Mouse (Mus musculus) adrenal gland, adult 8-10 months (tissue): ENCODE results near the gene Rab11fip3. TPM values are rescaled to one million over a fixed set of nuclear protein-coding genes. Genes with fewer than 3 reads are reported as not detected.
"Not testable (repeated sequence)": the region's sequence is repeated elsewhere in the genome, so short reads cannot be mapped to it uniquely, and the experiment has no call there.

Experiments
- DNase-seq: peaks from one replicate; pipeline ENCODE4 v3.0.0; 2022
- total RNA-seq, 4 experiments: library from RNA; stranded (reverse); gene quantifications; 2 replicates each; pipeline ENCODE4 v1.2.4; 2022

Rab11fip3 gene
- total RNA-seq, 4 experiments from 2014 or later, result 22.7 to 37.2 (median 29.9) TPM

DNA sequence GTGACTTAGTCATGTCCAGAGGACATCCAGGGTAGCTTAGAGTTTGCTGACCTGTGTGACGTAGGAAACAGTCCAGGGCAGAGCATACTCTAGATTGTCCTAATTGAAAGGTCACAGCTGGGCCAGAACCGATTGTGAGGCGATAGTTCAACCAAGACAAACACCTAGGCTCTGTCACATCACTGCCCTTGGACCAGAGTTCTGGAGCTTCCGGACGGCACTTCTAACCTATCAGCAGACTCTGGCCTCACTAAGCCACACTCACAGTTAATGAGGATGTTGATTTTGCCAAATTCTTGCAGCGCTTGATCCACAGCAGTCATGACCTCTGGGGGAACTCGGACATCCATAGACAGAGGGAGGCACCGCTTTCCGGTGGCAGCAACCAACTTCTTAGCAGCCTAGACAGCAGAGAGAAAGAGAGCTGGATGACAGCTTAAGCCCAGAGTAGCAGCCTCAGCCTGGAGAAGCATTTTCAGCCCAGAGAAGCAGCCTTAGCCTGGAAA lies 17.8 kb upstream of the Rab11fip3 start:
- no peak for DNase-seq

DNA sequence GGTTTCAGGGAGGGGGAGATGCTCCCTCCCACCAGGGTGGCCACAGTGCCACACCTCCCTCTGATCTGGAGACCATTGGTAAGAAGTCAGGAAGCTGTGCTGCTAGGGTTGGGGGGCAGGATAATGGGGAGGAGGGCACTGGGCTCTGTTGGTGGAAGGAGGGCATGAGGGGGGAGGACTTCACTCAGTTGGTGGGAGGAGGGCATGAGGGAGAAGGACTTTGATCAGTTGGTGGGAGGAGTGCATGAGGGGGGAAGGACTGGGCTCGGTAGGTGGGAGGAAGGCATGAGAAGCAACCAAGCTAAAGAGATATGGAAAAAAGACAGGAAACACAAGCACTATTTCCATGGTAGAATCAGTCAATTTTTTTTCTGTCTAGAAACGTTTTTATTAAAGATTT lies 11.5 kb upstream of the Rab11fip3 start:
- no peak for DNase-seq

DNA sequence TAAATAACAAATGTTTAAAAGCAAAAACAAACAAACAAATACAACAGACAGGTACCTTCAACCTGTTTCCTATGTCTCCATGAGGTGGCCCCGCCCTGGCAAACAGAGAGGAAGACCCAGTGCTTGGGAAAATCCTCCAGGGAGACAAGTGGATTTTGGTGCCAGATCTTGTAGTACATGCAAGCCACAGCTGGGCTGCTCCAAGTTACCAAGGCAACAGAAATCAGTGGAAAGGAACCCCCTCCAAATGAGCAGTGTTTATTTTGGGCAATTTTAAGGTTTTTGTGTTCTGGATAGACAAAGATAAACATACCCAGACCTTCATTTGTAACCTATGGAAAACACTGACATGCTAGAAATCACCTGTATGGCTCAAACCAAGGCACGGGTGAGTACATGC lies 9.5 kb upstream of the Rab11fip3 start:
- no peak for DNase-seq

DNA sequence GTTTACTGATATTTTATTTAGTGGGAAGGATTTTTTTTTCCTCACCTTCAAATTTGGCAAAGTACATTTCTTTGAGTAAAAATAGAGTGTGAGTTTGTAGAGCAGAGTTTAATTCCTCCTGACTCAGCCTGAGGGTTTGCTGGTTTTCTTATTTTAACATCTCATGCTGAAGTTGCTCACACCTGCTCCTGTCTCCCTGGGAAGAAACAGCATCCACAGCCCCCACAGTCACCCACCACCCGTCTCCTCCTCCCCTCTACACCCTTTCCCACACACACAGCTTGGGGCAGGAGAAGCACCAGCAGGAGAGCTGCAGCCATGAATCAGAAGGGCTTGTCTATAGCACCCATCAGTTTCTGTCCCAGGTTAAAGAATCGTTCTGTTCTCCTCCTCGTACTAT lies 5.9 kb upstream of the Rab11fip3 start:
- DNase-seq, result no peak

DNA sequence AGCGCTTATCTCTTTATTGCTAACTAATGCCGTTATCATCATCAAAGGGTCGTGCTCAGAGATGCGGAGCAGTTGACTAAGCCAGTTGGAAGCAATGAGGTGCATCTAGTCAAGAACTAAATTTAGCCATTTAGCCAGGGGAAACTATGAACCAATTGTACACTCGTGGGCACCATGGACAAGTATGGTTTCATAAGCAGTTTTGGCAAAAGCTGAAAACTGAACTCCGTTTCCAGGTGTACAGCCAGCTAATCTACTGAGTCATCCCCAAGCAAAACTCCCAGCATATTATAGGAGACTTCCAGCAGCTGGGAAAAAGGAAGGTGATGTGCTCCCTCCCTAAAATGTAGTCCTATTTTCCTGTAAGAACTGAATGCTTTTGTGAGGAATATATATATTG lies 781 bp upstream of the Rab11fip3 start:
- no peak for DNase-seq

DNA sequence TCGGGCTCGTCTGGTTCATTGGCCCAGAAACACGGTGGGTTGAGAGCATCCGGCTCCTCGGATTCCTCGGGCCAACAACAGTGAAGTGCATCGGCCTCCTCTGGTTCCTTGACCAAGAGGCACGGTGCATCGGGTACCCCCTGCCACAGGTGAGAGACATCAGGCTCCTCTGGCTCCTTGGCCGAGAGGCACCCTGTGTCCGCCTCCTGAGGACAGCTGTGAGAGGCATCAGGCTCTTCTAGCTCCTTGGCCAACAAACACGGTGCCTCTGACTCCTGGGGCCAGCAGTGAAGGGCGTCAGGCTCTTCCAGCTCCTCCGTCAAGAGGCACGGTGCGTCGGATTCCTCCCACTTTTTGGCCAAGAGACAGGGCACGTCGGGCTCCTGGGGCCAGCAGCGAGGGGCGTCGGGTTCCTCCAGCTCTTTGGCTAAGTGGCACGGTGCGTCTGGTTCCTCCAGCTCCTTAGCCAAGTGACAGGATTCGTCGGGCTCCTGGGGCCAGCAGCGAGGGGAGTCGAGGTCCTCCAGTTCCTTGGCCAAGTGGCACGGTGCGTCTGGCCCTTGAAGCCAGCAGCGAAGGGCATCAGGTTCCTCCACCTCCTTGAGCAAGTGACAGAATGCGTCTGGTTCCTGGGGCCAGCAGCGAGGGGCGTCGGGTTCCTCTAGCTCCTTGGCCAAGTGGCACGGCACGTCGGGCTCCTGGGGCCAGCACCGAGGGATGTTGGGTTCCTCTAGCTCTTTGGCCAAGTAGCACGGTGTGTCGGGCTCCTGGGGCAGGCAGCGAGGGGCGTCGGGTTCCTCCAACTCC lies 1.1 kb downstream of the Rab11fip3 start:
- DNase-seq, result no peak

DNA sequence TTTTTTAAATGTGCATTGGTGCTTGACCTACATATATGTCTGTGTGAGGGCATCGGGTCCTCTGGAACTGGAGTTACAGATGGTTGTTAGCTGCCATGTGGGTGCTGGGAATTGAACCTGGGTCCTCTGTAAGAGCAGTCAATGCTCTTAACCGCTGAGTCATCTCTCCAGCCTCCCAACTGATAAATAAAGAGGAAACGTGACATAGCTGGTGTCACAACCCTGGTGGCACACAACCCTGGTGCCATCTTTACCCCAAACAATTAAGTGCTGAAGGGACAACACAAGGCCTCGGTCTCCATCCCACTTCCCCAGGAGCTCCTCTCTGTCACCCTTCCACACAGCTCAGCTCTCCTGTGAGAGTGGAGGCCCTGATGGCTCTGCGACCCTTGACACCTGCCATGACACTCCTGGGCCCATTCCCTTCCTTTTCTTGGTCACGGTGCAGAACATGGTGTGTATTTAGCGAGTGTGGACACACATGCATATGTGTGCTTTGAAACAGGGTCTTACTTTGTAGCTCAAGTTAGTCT lies 2.8 kb downstream of the Rab11fip3 start:
- no peak for DNase-seq

DNA sequence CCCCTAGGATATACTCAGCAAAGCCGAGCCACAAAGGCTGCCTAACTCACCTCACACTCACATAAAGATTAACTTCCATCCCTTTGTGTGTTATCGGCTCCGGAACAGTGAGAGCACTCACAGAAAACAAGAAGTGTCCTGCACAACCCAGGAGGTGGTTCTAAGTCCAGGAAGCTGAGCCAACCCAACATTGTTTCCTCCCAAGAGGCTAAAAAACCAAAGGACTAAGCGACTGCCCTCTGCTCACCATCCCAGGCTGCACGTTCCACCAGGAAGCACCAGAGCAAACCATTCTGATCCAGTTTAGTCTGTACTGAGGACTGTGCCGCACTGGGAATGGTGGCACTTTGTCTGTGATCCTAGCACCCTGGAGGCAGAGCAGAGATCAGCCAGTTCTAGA lies 4.4 kb downstream of the Rab11fip3 start:
- no peak for DNase-seq

DNA sequence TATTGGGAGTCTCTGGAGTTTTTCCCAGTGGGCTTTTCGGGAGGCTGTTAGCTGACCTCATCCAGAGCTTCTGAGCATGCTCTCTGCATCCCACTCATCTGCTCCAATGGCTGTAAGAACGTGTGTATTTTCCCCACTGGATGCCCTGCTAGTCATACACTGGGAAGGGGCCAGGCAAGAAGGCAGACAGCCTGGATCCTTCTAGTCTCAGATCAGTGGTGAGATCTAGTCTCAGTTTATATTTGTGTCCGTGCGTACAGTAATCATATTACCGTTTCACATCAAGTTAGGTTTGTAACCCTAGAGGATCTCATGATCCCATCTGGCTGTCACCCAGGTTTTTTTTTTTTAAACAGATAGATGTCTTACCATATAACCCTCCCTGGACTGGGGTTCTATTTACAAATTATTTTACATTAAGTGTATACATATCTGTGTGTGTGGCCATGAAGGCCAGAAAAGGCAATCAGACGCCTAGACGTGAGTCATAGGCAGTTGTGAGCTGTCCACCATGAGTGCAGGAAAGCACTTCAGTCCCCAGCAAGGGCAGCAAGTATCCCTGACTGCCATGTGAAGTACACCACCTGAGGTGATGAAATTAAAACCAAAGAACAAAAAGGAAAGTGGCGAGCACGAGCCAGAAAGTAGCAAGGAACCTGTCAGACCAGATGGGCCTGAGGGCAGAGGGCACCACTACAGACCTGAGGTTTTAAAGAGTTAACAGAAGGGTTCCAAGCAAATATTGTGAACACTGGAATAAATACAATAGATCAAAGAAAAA lies 11.4 kb downstream of the Rab11fip3 start:
- DNase-seq, result no peak

DNA sequence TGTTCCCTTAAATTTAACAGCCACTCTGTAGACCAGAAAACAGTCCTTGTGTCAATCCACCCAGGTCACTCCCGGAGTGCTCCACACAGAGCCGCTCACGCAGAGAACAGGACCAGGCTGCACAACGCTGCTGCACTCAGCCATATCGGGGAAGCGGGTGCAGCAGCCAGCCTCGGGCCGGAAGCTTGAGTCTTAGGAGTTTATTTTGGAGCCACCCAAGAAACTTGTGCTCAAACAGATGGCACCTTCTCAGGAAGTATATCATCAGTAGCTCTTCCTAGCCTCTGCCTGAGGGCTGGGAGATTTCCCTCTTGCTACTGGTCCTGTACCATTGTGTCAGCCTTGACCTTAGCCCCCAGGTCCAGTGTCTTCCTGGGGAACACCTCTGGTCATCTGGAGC lies 12.1 kb downstream of the Rab11fip3 start:
- no peak for DNase-seq

DNA sequence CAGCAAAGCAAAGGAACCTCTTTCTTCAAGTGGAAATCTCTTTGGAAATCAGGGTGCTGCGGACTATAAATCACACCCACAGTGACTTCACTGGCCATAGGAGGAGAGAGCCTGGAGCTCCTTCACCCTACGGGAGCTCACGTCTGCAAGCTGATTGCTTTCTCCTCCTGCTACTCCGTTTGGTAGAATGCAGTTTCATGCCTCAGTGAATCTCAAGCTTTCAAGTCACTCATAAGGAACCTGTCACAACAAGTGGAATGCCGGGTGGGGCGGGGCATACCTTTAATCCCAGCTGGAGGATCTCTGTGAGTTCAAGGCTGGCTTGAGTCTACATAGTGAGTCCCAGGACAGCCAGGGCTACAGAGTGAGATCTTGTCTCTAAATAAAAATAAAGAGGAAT lies 14.2 kb downstream of the Rab11fip3 start:
- no peak for DNase-seq

DNA sequence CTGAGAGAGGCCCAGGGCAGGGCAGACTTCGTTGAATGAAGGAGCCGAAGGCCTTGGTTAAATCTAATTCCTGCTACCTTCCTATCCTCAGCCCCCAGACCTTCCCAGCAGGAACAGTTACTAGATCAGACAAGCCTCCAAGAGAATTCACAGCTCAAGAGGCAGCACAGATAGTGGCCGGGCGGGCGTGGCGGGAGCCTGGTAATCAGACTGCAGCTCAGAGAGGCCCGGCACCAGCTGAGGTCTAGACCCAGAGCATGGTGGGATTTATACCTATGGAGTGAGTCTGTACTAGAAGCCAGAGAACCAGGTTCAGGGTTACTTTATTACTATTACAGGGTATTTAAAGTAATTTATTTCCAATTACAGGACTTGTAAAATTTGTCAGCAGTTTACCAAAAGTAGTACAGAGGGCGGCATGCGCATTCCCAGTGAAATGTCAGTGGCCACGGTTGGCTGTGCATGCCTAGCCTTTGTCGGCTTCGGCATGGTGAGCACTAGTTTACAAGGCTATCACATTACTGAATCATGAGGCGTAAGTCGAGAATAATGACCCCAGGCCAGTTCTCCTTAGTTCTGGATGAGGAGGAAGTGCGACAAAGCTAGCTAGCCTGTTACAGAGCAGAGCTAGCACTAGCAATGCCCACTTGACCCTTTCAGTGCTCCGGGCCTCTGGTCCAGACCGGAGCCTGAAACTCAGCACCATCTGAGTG lies 15.1 kb downstream of the Rab11fip3 start:
- DNase-seq, result no peak

DNA sequence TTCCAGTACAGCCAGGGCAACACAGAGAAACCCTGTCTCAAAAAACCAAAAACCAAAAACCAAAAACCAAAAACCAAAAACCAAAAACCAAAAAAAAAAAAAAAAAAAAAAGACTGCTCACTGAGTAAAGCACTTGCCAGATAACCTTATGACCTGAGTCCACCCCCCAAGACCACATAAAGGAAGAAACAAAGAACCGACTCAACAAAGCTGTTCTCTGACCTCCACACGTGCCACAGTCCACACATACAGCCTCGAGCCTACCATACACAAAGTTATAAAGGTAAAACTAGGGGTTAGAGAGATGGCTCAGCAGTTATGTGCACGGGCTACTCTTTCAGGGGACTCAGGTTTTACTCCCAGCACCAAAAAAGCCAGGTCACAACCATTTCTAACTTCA lies 16.6 kb downstream of the Rab11fip3 start:
- no peak for DNase-seq

DNA sequence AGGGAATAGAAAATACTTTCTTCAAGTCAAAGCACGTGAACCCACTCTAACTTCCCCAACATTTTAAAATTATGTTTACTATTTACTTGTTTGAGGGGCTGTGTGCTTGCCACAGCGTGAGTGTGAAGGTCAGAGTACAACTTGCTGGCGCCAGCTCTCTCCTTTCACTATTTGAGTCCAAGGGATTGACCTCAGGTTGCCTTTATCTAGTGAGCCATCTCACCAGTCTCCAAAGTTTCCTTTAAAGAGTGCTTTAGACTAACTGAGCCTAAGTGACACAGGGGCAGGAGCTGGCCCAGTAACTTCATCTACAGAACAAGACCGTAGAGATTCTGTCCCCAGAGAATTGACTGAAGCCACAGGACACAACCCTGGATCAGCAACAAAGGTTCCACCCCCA lies 17.3 kb downstream of the Rab11fip3 start:
- DNase-seq, result no peak

DNA sequence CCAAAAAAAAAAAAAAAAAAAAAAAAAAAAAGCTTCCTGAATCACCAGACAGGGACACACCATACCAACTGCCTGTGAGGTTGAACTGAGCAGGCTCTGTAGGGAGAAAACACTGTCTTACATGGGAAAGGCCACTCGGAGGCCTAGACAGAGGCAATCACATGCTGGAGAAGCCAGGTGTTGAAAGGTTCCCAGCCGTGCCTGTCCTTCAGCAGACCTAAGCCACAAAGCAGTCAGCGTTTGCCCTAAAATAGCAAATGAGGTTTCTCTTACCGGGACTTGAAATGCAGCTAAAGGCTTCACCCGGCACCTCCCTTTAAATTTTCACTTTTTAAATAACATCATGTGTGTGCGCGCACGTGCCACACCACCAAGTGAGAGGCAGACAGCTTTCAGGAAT lies 21.2 kb downstream of the Rab11fip3 start:
- no peak for DNase-seq

DNA sequence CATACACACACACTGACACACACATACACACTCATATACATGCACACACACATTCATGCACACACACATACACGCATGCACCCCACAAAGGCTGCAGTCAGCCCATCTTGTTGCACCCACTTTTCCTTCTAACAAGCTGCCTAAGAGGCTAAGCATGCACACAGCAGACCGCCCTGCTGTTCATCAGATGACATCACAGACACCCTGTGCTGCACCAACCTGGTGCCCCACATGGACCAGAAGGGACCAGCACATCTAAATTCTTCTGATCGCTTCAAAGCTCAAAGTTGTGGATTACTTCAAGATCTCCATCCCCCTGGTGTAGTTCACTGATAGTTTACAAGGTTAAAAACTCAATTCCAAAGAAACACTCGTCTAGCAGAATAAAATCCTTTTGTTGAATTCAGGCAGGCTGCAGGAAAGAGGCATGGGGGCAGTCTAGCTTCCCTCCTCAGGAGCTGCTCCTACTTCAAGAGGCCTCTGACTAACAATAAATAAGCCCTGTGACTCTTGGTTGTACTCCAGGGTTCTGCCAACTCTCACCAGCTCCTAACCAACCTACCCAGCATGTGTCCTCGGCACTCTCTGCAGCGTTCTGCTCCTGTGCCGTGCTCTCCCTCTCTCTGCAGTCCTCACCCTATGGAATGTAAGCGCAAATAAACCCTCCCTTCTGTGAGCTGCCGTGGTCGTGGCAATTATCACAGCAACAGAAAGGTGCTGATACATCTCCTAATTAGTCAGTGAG lies 22.9 kb downstream of the Rab11fip3 start:
- DNase-seq, result no peak

DNA sequence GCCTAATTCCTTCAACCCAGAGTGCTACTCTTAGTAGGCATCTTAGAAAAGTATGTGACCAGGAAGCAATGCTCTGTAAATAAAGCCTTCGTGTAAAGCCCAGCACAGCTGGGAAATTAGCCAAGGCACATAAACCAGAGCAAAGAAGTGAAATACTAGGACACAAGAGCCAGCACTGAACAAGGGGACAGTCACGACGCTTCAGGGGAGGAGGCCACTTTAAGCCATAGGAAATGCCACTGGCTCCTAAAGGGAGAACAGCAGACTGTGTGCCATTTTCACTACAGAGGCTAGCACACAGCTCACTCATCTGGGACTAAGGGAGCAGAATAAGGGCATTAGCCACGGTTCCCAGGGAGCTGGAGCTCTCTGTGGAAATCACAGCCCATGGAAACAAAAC lies 24.1 kb downstream of the Rab11fip3 start:
- DNase-seq, result no peak

DNA sequence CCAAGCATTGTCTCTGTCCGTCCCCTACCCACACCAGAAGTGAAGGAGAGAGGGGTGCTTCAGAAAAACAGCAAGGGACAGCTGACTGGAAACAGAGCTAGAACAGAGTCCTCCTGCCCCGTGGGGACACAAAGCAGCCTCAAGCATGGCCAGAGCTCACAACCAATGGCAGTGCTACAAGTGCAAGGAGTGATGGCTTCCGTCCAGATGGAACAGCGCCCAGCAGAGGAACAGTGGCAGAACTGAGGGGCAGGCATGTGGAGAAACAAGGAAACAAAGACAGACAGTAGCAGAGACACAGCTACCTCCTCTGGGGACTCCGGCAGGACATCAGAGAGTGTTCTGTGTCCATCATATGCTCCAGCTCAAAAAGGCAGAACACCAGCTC lies 26.1 kb downstream of the Rab11fip3 start:
- peak; percentile 33 for DNase-seq

DNA sequence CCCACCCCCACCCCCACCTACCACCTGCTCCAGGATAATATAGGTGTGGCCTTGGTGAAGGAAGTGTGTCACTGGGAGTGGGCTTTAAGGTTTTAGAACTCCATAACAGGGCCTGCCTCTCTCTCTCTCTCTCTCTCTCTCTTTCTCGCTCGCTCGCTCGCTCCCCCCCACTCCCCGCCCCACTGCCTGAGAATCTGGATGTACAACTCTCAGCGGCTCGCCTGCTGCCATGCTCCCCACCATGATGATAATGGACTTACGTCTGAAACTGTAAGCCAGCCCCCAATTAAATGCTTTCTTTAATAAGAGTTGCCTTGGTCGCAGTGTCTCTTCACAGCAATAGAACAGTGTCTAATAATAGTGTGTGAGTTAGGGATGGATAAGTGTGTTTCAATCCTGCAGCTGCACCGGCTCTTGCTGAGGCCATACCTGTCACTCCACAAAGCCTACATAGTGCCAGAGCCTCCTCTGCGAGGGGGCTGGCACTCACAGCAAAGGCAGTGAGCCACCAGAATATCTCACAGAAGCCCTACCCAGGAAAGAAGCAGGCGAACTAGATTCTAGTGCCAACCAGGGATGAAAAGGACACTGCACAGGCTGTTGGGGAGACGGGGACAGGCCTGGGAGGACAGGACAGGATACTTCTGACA lies 26.6 kb downstream of the Rab11fip3 start:
- DNase-seq, result no peak

DNA sequence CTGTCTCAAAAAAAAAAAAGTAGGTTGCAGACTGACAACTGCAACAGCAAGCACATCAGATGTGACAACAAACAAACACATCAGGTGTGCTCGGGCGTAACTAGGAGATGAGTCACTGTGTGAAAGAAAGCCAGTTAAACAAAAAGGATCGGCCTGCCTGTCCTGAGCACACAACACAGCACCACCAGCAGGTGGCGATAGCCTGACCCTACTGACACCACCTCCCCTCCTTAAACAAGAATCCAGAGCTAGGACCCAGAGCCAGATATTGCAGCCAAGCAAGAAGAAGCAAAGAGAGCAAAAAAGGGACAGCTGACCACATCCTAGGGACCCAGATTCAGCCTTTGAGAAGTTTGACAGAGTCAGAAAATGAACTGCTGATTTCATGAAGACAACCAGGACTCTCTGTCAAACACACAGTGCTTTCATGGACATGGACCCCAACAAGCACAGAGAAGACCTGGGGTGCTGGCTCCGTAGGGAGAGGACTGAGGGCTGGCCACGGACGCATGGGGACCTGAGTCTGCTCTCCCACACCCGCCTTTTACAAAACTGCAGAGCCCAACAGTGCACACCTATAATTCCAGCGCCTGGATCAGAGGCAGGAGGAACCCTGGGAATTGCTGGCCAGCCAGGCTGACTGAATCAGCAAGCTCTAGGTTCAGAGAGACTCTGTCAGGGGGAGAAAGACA lies 28.1 kb downstream of the Rab11fip3 start:
- peak; percentile 13 for DNase-seq

DNA sequence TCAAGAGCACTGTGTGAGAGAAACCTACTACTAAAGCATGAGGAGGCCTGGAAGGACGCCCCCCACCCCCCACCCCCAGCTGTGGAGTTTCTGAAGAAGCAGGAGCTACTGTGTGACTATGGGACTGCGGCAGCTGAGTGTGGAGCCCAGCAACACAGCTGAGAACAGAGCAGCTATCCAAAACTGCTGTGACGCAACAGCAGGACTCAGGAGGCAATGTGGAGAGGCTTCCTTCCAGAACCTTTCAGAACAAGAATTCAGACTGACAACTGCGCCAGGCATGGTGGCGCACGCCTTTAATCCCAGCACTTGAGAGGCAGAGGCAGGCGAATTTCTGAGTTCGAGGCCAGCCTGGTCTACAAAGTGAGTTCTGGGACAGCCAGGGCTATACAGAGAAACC lies 28.6 kb downstream of the Rab11fip3 start:
- DNase-seq, result not testable (repeated sequence)
